Mouse (Mus musculus) kidney, embryonic 14.5 days (tissue): ENCODE measurements around the gene Mgat5. TPM values are rescaled to one million over a fixed set of nuclear protein-coding genes. Genes with fewer than 3 reads are reported as not detected.

Experiments used
- ATAC-seq: fragments of 200-750 bp; cut with Nextera tagmentation; 2 replicates; pipeline ENCODE4 v1.8.0; 2017; ENCODE audit warnings: moderate number of reproducible peaks, mild to moderate bottlenecking, moderate TSS enrichment, moderate library complexity; ENCODE audit not compliant: low FRiP score, low TSS enrichment
- H3K27ac ChIP-seq: fragments of 300-500 bp; sonication (generic); 2 replicates; pipeline ENCODE4 v1.5.1; 2014; ENCODE audit warnings: low read depth, mild to moderate bottlenecking, low read length, moderate library complexity, mixed read lengths
- H3K27me3 ChIP-seq: fragments of 300-500 bp; sonication (generic); 2 replicates; pipeline ENCODE4 v1.6.1; 2014; ENCODE audit warnings: mild to moderate bottlenecking, low read length; ENCODE audit not compliant: control insufficient read depth, insufficient read depth
- H3K36me3 ChIP-seq: fragments of 300-500 bp; sonication (generic); 2 replicates; pipeline ENCODE4 v1.6.1; 2014; ENCODE audit warnings: low read length, mixed read lengths; ENCODE audit not compliant: control insufficient read depth, insufficient read depth
- H3K4me1 ChIP-seq: fragments of 300-500 bp; sonication (generic); 2 replicates; pipeline ENCODE4 v1.6.1; 2014; ENCODE audit warnings: low read length, mixed read lengths; ENCODE audit not compliant: control insufficient read depth, insufficient read depth
- H3K4me2 ChIP-seq: fragments of 300-500 bp; sonication (generic); replicated peaks from 2 replicates; pipeline ENCODE4 v1.6.1; 2014; ENCODE audit warnings: low read depth, mild to moderate bottlenecking, low read length
- H3K4me3 ChIP-seq: fragments of 300-500 bp; sonication (generic); 2 replicates; pipeline ENCODE4 v1.5.1; 2014; ENCODE audit warnings: mild to moderate bottlenecking, low read length
- H3K9ac ChIP-seq: fragments of 300-500 bp; sonication (generic); 2 replicates; pipeline ENCODE4 v1.6.1; 2014; ENCODE audit warnings: low read depth, mild to moderate bottlenecking, low read length, moderate library complexity
- H3K9me3 ChIP-seq: fragments of 300-500 bp; sonication (generic); 2 replicates; pipeline ENCODE4 v1.6.1; 2016; ENCODE audit warnings: low read length; ENCODE audit not compliant: control insufficient read depth
- WGBS: fragments of 180-500 bp; shearing (Covaris S2); extraction: QIAGEN DNeasy Blood & Tissue Kit; methylation state at CpG from one replicate; pipeline ENCODE4 v1.1.7; 2014; 5-methylcytosine and 5-hydroxymethylcytosine counted together
- polyA plus RNA-seq: library from polyadenylated mRNA; unstranded; fragments of >200 nt; fragmentation: Nextera tagmentation; extraction: Ambion mirVana; gene quantifications from 2 replicates; pipeline ENCODE4 v1.2.1, GENCODE M21; 2014

The Mgat5 gene
- polyA plus RNA-seq, 1 experiment from 2014 or later, result 11.0 TPM

- Histone ChIP-seq H3K27me3 (no peaks in the 10 kb centered on the region), H3K27ac (no peak overlapping the region), H3K4me1 (no peaks in the 10 kb centered on the region), H3K9me3 (no peaks in the 10 kb centered on the region), H3K4me3 (no peak overlapping the region), H3K4me2 (no peak overlapping the region), H3K36me3 (no peaks in the 10 kb centered on the region), H3K9ac (no peak overlapping the region)
- WGBS, result 67% methylated on average over 3 of the region's 3 CpGs
- ATAC-seq, result no peak
These were observed 116.8 kb downstream of the Mgat5 start for GRCm38 (mm10) chr1:127321638-127322037.

DNA sequence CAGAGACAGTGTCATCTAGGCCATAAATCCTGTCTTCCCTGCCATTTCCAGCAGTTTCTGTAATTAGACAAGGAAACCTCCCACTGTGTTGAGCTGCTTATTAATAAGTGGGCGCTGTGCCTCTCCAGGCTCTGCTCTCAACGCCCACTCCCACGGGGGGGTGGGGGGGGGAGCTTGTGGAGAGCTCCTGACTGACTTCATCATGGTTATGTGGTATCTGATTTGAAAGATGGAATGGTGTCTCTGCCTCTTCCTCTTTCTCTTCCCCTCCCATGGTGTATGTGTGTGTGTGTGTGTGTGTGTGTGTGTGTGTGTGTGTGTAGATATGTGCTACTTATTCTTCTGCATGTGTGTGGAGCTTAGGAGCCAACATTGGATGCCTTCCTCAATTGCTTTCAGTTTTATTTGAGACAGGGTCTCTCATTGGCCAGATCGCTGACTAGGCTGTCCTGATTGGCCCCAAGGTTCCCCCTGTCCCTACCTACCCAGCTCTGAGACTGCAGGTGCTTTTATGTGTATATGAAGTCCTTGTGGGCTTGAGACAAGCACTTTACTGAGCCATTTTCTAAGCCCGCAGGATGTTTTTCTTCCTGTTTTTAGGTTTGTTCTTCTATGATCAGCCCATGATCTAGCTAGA lies 117.5 kb downstream of the Mgat5 start:
- no peak overlapping the region for H3K4me3 ChIP-seq
- no peak overlapping the region for H3K4me2 ChIP-seq
- no peaks in the 10 kb centered on the region for H3K9me3 ChIP-seq
- no peaks in the 10 kb centered on the region for H3K36me3 ChIP-seq
- no peak overlapping the region for H3K9ac ChIP-seq
- no peaks in the 10 kb centered on the region for H3K27me3 ChIP-seq
- 65% methylated on average over 5 of the region's 5 CpGs for WGBS
- no peak overlapping the region for H3K27ac ChIP-seq
- ATAC-seq, result no peak
- H3K4me1 ChIP-seq, result no peaks in the 10 kb centered on the region

DNA sequence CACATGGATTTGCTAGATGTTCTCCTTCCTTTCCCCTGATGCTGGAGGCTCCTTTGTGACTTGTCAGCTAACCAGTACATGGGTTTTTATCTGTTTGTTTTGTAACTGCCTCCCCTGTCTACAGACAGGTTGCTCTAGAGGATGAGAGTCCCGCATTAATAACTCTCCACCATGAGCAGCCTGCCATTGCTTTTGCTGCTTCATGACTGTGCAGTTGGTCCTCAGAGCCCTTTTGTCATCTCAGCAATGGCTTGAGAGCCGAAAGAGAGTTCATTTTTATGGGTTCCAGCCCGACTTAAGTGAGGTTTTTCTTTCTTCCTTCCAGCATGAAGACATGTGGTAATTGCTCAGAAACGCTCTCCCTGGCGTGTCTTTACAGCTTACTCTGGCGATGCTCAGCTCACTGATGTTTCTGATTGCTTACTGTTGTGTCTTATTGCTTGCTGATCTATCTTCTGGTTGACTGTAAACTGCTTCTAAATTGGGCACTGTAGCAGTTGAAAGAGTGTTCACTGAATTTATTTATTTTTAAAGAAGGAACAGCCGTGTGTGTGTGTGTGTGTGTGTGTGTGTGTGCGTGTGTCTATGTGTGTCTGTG lies 120.9 kb downstream of the Mgat5 start:
- no peak overlapping the region for H3K4me3 ChIP-seq
- H3K36me3 ChIP-seq, result no peaks in the 10 kb centered on the region
- no peaks in the 10 kb centered on the region for H3K9me3 ChIP-seq
- H3K4me1 ChIP-seq, result no peaks in the 10 kb centered on the region
- no peak for ATAC-seq
- no peak overlapping the region for H3K9ac ChIP-seq
- no peaks in the 10 kb centered on the region for H3K27me3 ChIP-seq
- no peak overlapping the region for H3K4me2 ChIP-seq
- 61% methylated on average over 8 of the region's 8 CpGs for WGBS
- H3K27ac ChIP-seq, result no peak overlapping the region

DNA sequence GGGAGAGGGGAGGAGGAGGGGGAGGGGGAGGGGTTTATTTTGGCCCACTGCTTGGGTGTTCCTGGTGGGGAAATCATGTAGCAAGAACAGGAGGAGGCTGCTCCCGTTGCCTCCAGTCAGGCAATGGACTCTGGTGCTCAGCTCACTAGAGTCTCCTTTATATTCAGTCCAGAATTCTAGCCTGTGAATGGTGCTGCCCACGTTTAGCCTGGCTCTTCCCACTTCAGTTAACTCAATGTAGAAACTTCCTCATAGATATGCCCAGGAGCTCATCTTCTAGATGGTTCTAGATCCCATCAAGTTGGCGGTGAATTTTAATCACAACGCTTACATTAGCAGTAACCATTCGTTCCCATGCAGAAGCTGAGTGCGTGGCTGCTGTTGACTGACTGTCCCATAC lies 123.0 kb downstream of the Mgat5 start:
- WGBS, result 76% methylated on average over 6 of the region's 6 CpGs
- H3K4me1 ChIP-seq, result no peaks in the 10 kb centered on the region
- no peak overlapping the region for H3K27ac ChIP-seq
- H3K36me3 ChIP-seq, result no peaks in the 10 kb centered on the region
- no peak for ATAC-seq
- H3K9ac ChIP-seq, result no peak overlapping the region
- H3K4me2 ChIP-seq, result no peak overlapping the region
- H3K4me3 ChIP-seq, result no peak overlapping the region
- no peaks in the 10 kb centered on the region for H3K9me3 ChIP-seq
- H3K27me3 ChIP-seq, result no peaks in the 10 kb centered on the region

DNA sequence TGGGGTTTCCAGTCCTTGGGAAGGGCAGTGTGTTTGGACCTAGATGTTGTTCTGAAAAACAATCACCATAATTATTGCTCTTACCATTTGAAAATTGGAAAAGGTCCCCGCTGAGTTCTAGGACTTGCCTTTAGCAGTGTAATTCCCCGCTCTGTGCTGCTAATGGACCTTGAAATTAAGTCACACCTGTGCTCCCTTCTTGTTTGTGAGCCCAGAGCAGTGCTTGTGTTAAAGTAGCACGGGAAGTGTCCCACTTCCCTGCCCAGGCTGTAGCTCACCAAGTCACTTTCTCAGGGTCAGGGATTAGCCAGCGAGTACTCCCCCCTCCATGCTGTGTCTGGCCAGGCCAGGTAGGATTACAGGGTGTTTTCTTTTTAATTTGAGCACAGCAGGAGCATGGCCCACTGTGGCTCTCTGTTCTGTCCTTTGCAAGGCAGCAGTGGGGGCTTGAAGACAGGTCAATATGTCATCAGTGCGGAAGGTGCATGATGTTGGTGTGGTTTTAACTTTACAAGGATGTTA lies 123.6 kb downstream of the Mgat5 start:
- Histone ChIP-seq H3K27ac (no peak overlapping the region), H3K36me3 (no peaks in the 10 kb centered on the region), H3K9me3 (no peaks in the 10 kb centered on the region), H3K27me3 (no peaks in the 10 kb centered on the region), H3K4me2 (no peak overlapping the region), H3K4me3 (no peak overlapping the region), H3K9ac (no peak overlapping the region), H3K4me1 (no peaks in the 10 kb centered on the region)
- ATAC-seq, result peak; percentile 67; the same call in 1 of the 2 replicates
- 18% methylated on average over 5 of the region's 5 CpGs for WGBS

- no peaks in the 10 kb centered on the region for H3K36me3 ChIP-seq
- H3K4me2 ChIP-seq, result no peak overlapping the region
- no peaks in the 10 kb centered on the region for H3K9me3 ChIP-seq
- 77% methylated on average over 6 of the region's 6 CpGs for WGBS
- H3K4me3 ChIP-seq, result no peak overlapping the region
- no peak overlapping the region for H3K27ac ChIP-seq
- no peak for ATAC-seq
- no peak overlapping the region for H3K9ac ChIP-seq
- no peaks in the 10 kb centered on the region for H3K27me3 ChIP-seq
- H3K4me1 ChIP-seq, result no peaks in the 10 kb centered on the region
These were observed 125.0 kb downstream of the Mgat5 start for GRCm38 (mm10) chr1:127329810-127330209.

DNA sequence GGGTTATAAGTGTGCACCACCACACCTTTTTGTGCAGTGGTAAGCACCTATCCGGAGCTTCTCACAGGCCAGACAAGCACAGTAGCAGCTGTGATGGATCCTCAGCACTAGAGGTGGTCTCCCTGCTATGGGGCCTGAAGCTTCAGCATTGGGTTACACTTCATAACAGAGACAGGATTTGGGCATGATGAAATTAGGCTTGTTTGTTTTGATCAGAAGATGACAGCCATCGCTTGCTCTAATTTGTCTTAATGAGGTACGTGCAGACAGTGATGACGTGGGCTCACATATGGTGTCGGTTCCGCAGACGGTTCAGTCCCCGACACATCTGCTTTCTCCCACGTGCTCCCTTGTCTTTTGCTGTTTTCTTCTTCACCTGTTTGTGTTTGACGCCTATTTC lies 132.9 kb downstream of the Mgat5 start:
- Histone ChIP-seq H3K9me3 (no peaks in the 10 kb centered on the region), H3K9ac (no peak overlapping the region), H3K27me3 (no peaks in the 10 kb centered on the region), H3K4me1 (no peaks in the 10 kb centered on the region), H3K27ac (no peak overlapping the region), H3K36me3 (no peaks in the 10 kb centered on the region), H3K4me2 (no peak overlapping the region), H3K4me3 (no peak overlapping the region)
- no peak for ATAC-seq
- WGBS, result 85% methylated on average over 10 of the region's 10 CpGs

DNA sequence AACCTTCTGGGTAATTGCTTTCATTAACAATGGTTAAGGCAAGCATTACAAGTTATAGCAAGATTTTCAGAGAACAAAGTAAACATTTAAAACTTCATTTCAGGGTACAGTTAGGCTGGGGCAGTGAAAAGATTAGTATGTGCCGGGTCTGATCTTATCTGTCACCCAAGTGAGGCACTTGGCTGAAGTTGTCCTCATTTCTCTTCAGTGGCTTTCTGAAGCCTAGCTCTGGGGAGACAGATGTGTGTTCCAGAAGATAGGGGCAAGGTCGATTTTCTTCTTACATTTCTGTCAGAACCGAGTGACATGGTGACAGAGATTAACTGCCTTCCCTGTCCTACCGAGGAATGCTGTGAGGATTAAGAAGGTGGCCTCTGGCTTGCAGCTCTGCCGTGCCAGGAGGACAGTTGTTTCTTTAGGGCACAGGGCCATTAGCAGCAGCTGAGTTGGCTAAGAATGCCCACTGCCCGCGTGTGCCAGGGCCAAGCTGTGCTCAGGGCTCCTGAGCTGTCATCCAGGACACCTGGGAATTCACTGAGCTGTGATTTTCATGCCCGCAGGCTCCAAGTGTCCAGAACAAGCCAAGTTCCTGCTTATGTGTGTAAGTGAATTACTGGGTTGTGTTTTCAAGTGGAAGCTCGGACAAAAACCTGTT lies 134.1 kb downstream of the Mgat5 start:
- no peak for ATAC-seq
- WGBS, result 55% methylated on average over 9 of the region's 9 CpGs
- H3K36me3 ChIP-seq, result no peaks in the 10 kb centered on the region
- no peak overlapping the region for H3K9ac ChIP-seq
- H3K27me3 ChIP-seq, result no peaks in the 10 kb centered on the region
- H3K27ac ChIP-seq, result no peak overlapping the region
- H3K9me3 ChIP-seq, result no peaks in the 10 kb centered on the region
- no peaks in the 10 kb centered on the region for H3K4me1 ChIP-seq
- H3K4me2 ChIP-seq, result no peak overlapping the region
- H3K4me3 ChIP-seq, result no peak overlapping the region

GRCm38 (mm10) chr1:127340296-127340695 lies 135.5 kb downstream of the Mgat5 start:
- no peak overlapping the region for H3K27ac ChIP-seq
- no peak overlapping the region for H3K4me2 ChIP-seq
- H3K9ac ChIP-seq, result no peak overlapping the region
- H3K4me3 ChIP-seq, result no peak overlapping the region
- H3K9me3 ChIP-seq, result no peaks in the 10 kb centered on the region
- H3K4me1 ChIP-seq, result 0 out of 2 replicates have a peak, but pooled peaks cover 4% of the 10 kb centered on the region
- no peaks in the 10 kb centered on the region for H3K36me3 ChIP-seq
- no peak for ATAC-seq
- no peaks in the 10 kb centered on the region for H3K27me3 ChIP-seq
- 85% methylated on average over 9 of the region's 9 CpGs for WGBS
